Mouse (Mus musculus): Measurements from ENCODE around the gene Tax1bp1.

DNA sequence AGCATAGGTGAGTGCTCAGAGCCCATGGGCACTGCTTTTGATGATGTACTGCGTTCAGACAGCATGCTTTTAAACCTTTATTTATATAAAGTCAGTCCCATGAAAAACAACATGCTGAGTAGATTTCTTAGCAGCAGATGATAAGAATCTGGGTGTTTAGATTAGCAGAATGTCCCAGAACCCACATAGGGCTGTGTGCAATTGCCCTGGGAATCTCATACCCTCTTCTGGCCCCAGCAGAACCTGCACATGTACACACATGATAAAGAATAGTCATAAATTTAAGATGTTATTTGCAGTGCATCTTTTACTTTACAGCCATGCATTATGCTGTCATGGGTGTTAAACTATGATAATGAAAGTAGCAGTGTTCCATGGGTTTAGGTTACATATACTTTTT, 57.3 kb downstream of the Tax1bp1 start:
- no peak for TF ChIP-seq EP300 (IDR thresholded peaks at IDR 0.05)
- no peak for TF ChIP-seq CTCF (IDR thresholded peaks at IDR 0.05)
